Comparison of ENCODE assay signal across 9 mouse cellular contexts in the genomic region with DNA sequence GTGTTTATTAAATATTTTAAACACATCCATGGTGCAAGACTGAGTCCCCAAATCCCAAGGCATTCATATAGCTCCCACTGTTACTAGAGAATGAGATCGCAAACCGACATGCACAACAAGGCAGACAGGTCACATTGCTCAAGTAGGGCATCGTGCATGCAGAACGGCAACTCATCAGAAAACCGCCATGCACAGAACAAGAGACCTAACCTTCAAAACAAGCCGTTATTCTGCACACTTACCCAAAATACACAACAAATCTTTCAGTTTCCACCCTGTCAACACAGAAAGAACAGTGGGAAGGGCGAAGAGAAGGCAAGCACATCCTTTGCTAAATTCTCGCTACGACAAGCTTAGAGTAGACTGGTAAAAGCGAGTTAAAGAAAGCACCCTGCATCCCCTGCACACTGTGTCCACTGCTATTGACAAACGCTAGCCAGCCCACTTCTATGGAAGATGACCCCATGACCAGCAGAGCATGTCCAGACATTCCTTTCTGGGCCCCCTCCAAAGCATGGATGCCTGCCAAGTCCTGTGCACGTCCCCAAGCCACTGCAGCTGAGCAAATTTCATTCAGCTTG.
DNase-seq lines count a peak whose midpoint lies in the region; ATAC-seq and TF ChIP-seq lines count a peak whose summit lies in the region.
"Had no signal": no experiment of that assay in that cellular context is flagged by ENCODE, and none has a peak within 500 bp of the region (broad histone marks: within the 10 kb centered on the region; RNA-seq: fewer than 3 reads in every experiment).

No protein-coding gene starts in this region.

- WGBS in forebrain, embryonic 16.5 days, result 15% methylated on average over 12 of the region's 12 CpGs
- WGBS in kidney, embryonic 15.5 days, result 22% methylated on average over 12 of the region's 12 CpGs
- 13% methylated on average over 12 of the region's 12 CpGs for WGBS in olfactory bulb, adult 2 months

- peaks cover 5% of the 10 kb centered on the region for H3K4me1 ChIP-seq in forebrain, embryonic 16.5 days (replicated peaks; ENCODE audit: control insufficient read depth, insufficient read depth, low read length)
- H3K4me1 ChIP-seq in kidney, embryonic 15.5 days, result peaks cover 7% of the 10 kb centered on the region; the same call in 1 of the 2 replicates
- H3K4me1 ChIP-seq in olfactory bulb, adult 2 months (ENCODE audit: control insufficient read depth, insufficient read depth, low read length), result no peaks in the 10 kb centered on the region

- peak; percentile 15 to 18 for DNase-seq in layer of hippocampus, postnatal 14 days (ENCODE audit: low spot score in 2 of 2)
- DNase-seq in layer of hippocampus, adult 9-11 months, result no peak
- peak; percentile 28 to 51 for DNase-seq in cerebellum, postnatal 4 days (ENCODE audit: low spot score in 2 of 2)
- DNase-seq in gastrocnemius, adult 2 months, result no peak
- DNase-seq in gastrocnemius, postnatal 36 days, result no peak

- peak; percentile 80 for ATAC-seq in forebrain, embryonic 16.5 days
- peak; percentile 96 for ATAC-seq in kidney, embryonic 15.5 days (replicated peaks; ENCODE audit: low FRiP score)

- intact Hi-C loops in gastrocnemius, adult 2 months (cut with DNase I), result no loop called here
- intact Hi-C loops in gastrocnemius, postnatal 36 days (cut with DNase I), result no loop called here

- no peak for TF ChIP-seq CTCF in olfactory bulb, adult 2 months (IDR thresholded peaks at IDR 0.05; ENCODE audit: insufficient read depth, low read depth, low read length)
- no peak for TF ChIP-seq CTCF in gastrocnemius, adult 2 months (IDR thresholded peaks at IDR 0.05)

- TF ChIP-seq POLR2A in olfactory bulb, adult 2 months (IDR thresholded peaks at IDR 0.05; ENCODE audit: insufficient read depth, low read depth, low read length), result no peak

- H3K9ac ChIP-seq in forebrain, embryonic 16.5 days (replicated peaks; ENCODE audit: low read depth, low read length), result peak overlapping the region; percentile 52
- H3K9ac ChIP-seq in kidney, embryonic 15.5 days, result no peak overlapping the region

- H3K4me3 ChIP-seq in forebrain, embryonic 16.5 days (replicated peaks; ENCODE audit: low read length), result peak overlapping the region; percentile 37
- H3K4me3 ChIP-seq in kidney, embryonic 15.5 days (replicated peaks), result peak overlapping the region; percentile 35
- H3K4me3 ChIP-seq in olfactory bulb, adult 2 months (ENCODE audit: insufficient read depth, low read depth, low read length), result 0 out of 2 replicates have a peak overlapping the region, but pooled peaks have one; percentile 6
- H3K4me3 ChIP-seq in gastrocnemius, adult 2 months, result no peak overlapping the region
- H3K4me3 ChIP-seq: myocyte had no signal

- H3K27ac ChIP-seq in forebrain, embryonic 16.5 days (ENCODE audit: low read length), result peak overlapping the region; percentile 55
- peak overlapping the region; percentile 86 for H3K27ac ChIP-seq in kidney, embryonic 15.5 days
- H3K27ac ChIP-seq in olfactory bulb, adult 2 months (ENCODE audit: insufficient read depth, low read depth, low read length), result no peak overlapping the region
- H3K27ac ChIP-seq in gastrocnemius, adult 2 months, result no peak overlapping the region

- no peaks in the 10 kb centered on the region for H3K36me3 ChIP-seq in forebrain, embryonic 16.5 days (ENCODE audit: control insufficient read depth, insufficient read depth)
- H3K36me3 ChIP-seq in kidney, embryonic 15.5 days, result no peaks in the 10 kb centered on the region

- no peaks in the 10 kb centered on the region for H3K9me3 ChIP-seq in forebrain, embryonic 16.5 days (ENCODE audit: control insufficient read depth, low read length)
- H3K9me3 ChIP-seq in kidney, embryonic 15.5 days (replicated peaks), result no peaks in the 10 kb centered on the region

- no peaks in the 10 kb centered on the region for H3K27me3 ChIP-seq in forebrain, embryonic 16.5 days (replicated peaks; ENCODE audit: control insufficient read depth, insufficient read depth, low read length)
- H3K27me3 ChIP-seq in kidney, embryonic 15.5 days, result no peaks in the 10 kb centered on the region

- H3K4me2 ChIP-seq in forebrain, embryonic 16.5 days (ENCODE audit: low read length), result peak overlapping the region; percentile 57
- peak overlapping the region; percentile 47 for H3K4me2 ChIP-seq in kidney, embryonic 15.5 days

Comparison
In these comparisons a context has a peak if more than half of its experiments do, and no peak if none do; other contexts are left out.
1. DNase-seq: peak in layer of hippocampus, postnatal 14 days (2 of 2) and cerebellum, postnatal 4 days (2 of 2); none in layer of hippocampus, adult 9-11 months (single experiment), gastrocnemius, adult 2 months (single experiment) and gastrocnemius, postnatal 36 days (0 of 2).
2. H3K27ac ChIP-seq: peak in forebrain, embryonic 16.5 days (single experiment) and kidney, embryonic 15.5 days (single experiment); none in olfactory bulb, adult 2 months (single experiment) and gastrocnemius, adult 2 months (single experiment).